Mouse (Mus musculus): ENCODE measurements around the gene Pnma3.
"Not testable (repeated sequence)": the region's sequence is repeated elsewhere in the genome, so short reads cannot be mapped to it uniquely, and the experiment has no call there.

Gene Pnma3

GRCm38 (mm10) chrX:73064415-73064793 lies at the start of gene Pnma3:
Gene Pnma3, plus strand, starts transcription at chrX:73064787.
- in situ Hi-C loops (cut with MboI; ENCODE audit: unreplicated experiment in 2 of 2), result loop anchor here in 1 of 2 experiments (25.0 kb wide), 1 partner anchor 373 kb away; the partner anchor contains the start of gene Trex2

- in situ Hi-C loops (cut with MboI; ENCODE audit: unreplicated experiment in 2 of 2), result no loop called here
These were observed 27.6 kb upstream of the Pnma3 start, which contains the start of gene Pnma5 for GRCm38 (mm10) chrX:73037003-73037402. Gene Pnma5, minus strand, starts transcription at chrX:73037103.

GRCm38 (mm10) chrX:73038831-73039230 lies 25.8 kb upstream of the Pnma3 start:
- in situ Hi-C loops (cut with MboI; ENCODE audit: unreplicated experiment in 2 of 2), result no loop called here

- in situ Hi-C loops (cut with MboI; ENCODE audit: unreplicated experiment in 2 of 2), result no loop called here
These were observed 24.9 kb upstream of the Pnma3 start for GRCm38 (mm10) chrX:73039666-73040065.

- in situ Hi-C loops (cut with MboI; ENCODE audit: unreplicated experiment in 2 of 2), result loop anchor here in 1 of 2 experiments (10.0 to 25.0 kb wide), 2 partner anchors 383 to 631 kb away; partner anchors contain the start of gene Trex2
These were observed 10.6 kb upstream of the Pnma3 start for GRCm38 (mm10) chrX:73053860-73054563.

GRCm38 (mm10) chrX:73061528-73061927 lies 3.1 kb upstream of the Pnma3 start:
- in situ Hi-C loops (cut with MboI; ENCODE audit: unreplicated experiment in 2 of 2), result loop anchor here in 1 of 2 experiments (25.0 kb wide), 1 partner anchor 376 kb away; the partner anchor contains the start of gene Trex2

GRCm38 (mm10) chrX:73062323-73062722 lies 2.3 kb upstream of the Pnma3 start:
- in situ Hi-C loops (cut with MboI; ENCODE audit: unreplicated experiment in 2 of 2), result loop anchor here in 1 of 2 experiments (25.0 kb wide), 1 partner anchor 375 kb away; the partner anchor contains the start of gene Trex2

- in situ Hi-C loops (cut with MboI; ENCODE audit: unreplicated experiment in 2 of 2), result loop anchor here in 1 of 2 experiments (25.0 kb wide), 1 partner anchor 374 kb away; the partner anchor contains the start of gene Trex2
These were observed 824 bp upstream of the Pnma3 start for GRCm38 (mm10) chrX:73063512-73064414.

- in situ Hi-C loops (cut with MboI; ENCODE audit: unreplicated experiment in 2 of 2), result loop anchor here in 1 of 2 experiments (25.0 kb wide), 1 partner anchor 370 kb away; the partner anchor contains the start of gene Trex2
These were observed 2.3 kb downstream of the Pnma3 start for GRCm38 (mm10) chrX:73066765-73067312.

- in situ Hi-C loops (cut with MboI; ENCODE audit: unreplicated experiment in 2 of 2), result not testable (repeated sequence)
These were observed 17.9 kb downstream of the Pnma3 start, which contains the start of gene Xlr4a for GRCm38 (mm10) chrX:73082267-73083055. Gene Xlr4a, minus strand, starts transcription at chrX:73082478.

GRCm38 (mm10) chrX:73096941-73097508 lies 32.4 kb downstream of the Pnma3 start, which contains the start of gene Xlr3a:
Gene Xlr3a, minus strand, starts transcription at chrX:73097095.
- in situ Hi-C loops (cut with MboI; ENCODE audit: unreplicated experiment in 2 of 2), result not testable (repeated sequence)

- in situ Hi-C loops (cut with MboI; ENCODE audit: unreplicated experiment in 2 of 2), result not testable (repeated sequence)
These were observed 52.2 kb downstream of the Pnma3 start, which contains the start of gene Gm14685 for GRCm38 (mm10) chrX:73116747-73117146. Gene Gm14685, plus strand, starts transcription at chrX:73117047.
